Mouse (Mus musculus) adrenal gland, postnatal 4 days (tissue): ENCODE results near the gene Ndufs4. TPM values are rescaled to one million over a fixed set of nuclear protein-coding genes. Genes with fewer than 3 reads are reported as not detected.

ENCODE experiments used
- DNase-seq, 2 experiments: peaks; one replicate each; pipeline ENCODE4 v3.0.0; 2021 to 2022; ENCODE audit warnings: low spot score in 2 of 2, mixed read lengths in 2 of 2
- long read RNA-seq, 2 experiments: library from polyadenylated mRNA; stranded (forward); transcript quantifications; one replicate each; pipeline ENCODE4 v2.0.0; 2021
- total RNA-seq, 2 experiments: library from RNA; stranded (reverse); gene quantifications; 2 replicates each; pipeline ENCODE4 v1.2.3; 2021

The Ndufs4 gene
- total RNA-seq = 100 to 1,000 TPM; 200 to 213 TPM
- long read RNA-seq, experiment 1, transcript Ndufs4-202 (4 exons, 571 nt) = minor isoform, 5 of 164 reads
- long read RNA-seq, experiment 1, transcript Ndufs4-201 (5 exons, 1,698 nt) = major isoform, 149 of 164 reads
- long read RNA-seq, experiment 1, partial matches to known transcripts = 7 of 164 reads
- long read RNA-seq, experiment 1, other reads (novel, unspliced or antisense) = 2 of 164 reads
- long read RNA-seq, experiment 2, transcript Ndufs4-201 (5 exons, 1,698 nt) = major isoform, 100 of 112 reads
- long read RNA-seq, experiment 2, partial matches to known transcripts = 5 of 112 reads
- long read RNA-seq, experiment 2, other reads (novel, unspliced or antisense) = 1 of 112 reads

DNA sequence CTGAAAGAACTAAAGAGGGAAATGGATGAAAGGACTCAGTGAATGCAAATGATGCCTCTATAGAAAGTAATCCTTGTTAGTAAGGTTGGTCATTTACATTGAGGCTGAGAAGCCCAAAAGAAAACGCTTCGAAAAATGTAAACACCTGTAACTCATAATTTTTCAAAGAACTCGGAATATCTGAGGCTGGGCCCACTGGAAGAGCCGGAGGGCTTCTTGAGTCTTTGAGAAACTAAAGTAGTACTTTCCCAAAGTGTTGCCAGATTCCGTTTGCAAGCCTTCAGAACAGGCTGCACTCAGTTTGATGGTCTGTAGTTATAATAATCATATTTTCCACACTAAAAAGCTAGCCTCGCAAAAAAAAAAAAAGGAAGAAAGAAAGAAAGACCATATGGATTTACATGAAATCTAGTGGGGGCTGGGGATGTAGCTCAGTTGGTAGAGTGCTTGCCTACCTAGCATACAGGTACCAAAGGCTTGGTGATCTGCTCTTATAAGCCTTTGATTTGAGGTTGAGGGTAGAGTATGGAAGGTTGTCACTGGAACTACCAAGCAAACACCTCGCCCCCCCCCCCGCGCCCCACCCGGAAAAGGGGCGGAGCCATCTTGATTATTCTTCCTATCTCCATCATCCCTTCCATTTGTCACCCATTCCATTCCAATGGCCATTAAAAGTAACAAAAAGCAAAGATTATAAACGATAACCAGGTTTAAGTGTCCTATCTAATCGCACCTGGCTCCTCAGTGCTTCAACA lies at the start of gene Ndufs4:
Gene Ndufs4 (minus strand): TSS at position 48 of the 755 bp plus-strand sequence.
- no peak for DNase-seq

- no peak for DNase-seq
Observed at GRCm38 (mm10) chr13:114432491-114432890, 44.4 kb upstream of the Ndufs4 start.

DNA sequence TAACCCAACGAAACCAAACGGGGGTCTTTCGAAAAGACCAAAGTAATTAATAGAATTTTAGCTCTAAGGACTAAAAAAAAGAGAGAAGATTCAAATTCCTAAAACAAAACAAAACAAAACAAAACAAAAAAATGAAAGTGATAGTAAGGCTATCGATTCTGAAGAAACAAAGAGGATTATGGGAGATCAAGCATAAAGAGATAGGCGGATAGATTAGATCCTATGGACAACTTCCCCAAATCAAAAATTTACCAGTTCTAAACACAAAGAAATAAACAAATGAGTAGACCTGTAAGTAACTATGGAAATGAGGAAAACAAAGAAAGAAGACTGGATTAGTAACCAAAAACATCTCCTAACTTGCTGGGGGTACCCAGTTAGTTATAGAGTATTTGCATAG lies 37.2 kb upstream of the Ndufs4 start:
- no peak for DNase-seq

- DNase-seq = no peak
Observed at GRCm38 (mm10) chr13:114420235-114420634, 32.2 kb upstream of the Ndufs4 start.

GRCm38 (mm10) chr13:114419364-114419763 lies 31.3 kb upstream of the Ndufs4 start:
- no peak for DNase-seq

GRCm38 (mm10) chr13:114412326-114412725 lies 24.3 kb upstream of the Ndufs4 start:
- no peak for DNase-seq

- no peak for DNase-seq
Observed at GRCm38 (mm10) chr13:114406866-114407265, 18.8 kb upstream of the Ndufs4 start.

DNA sequence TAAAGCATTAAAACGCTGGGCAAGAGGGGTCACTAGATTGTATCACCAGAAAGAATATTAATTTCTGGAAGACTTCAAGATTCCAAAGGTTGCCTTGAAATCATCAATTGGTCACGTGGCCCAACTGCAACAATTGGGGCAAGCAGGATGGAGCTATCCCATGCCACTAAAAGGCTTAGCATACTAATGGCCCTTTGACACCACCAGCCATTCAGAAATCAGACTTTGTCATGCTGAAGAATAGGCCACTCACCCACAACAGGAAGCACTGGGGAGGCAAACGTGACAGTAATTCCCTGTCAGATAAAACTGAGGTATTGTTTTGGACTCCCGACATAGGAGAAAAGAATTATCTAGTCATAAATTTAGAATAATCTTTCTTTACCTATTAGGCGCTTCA lies 18.4 kb upstream of the Ndufs4 start:
- DNase-seq = no peak

DNA sequence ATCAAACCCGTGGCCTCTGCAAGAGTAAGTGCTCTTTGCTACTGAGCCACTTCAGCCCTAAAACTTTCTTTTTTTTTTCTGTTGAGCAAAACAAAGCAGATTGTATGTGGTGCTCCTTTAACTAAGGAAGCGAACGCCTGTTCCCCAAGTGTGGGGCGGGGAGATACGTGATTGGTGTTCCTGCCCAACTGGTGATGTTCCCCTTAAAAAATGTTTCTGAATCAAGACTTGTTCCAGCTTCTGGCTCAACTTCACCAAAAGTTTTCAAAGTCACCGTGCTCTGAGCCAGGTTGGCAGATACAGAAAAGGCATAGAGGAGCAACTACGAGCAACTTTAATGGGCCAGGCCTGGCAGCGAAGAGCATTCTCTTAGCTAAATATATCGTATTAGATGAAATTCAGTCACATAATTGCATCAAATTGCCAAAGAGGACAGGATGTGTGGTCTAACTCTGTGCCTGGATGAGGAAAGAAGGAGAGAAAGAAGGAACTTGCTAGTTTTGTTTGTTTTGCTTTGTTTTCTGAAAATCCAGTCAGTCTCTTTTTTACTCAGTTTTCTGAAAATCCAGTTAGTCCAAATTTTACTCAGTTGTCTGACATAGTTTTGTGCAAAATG lies 17.1 kb upstream of the Ndufs4 start:
- no peak for DNase-seq

DNA sequence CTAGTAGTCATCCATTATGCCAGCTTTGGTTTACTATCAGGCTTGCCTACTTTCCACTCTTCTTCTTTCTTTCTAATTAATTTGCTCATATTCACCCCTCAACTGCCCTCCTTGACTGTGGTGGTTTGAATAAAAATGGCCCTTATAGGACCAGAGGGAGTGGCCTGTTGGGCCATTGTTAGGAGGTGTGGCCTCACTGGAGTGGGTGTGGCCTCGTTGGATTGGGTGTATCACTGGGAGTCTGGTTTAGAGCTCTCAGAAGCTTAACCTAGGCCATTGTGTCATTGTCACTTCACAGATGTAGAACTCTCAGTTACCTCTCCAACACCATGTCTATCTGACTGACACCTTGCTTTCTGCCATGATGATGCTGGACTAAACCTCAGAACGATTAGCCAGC lies 10.8 kb upstream of the Ndufs4 start:
- no peak for DNase-seq

DNA sequence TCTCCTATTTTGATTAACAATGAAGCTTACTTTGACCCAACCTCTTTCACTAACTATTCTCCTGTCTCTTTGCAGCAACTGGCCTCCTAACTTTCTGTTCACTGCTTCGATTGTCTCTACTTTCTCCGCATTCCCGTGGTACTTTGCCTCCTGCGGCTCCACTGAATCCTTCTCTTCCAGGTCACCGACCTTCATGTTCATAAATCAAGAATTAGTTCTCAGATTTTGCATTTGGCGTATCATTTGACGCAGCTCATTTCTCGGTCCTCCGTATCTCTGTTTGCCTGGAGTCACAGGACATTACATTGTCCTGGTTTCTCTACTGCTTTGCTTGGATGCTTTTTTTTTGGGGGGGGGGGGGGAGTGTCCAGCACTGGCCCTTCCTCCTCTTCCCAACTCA lies 9.2 kb upstream of the Ndufs4 start:
- no peak for DNase-seq

DNA sequence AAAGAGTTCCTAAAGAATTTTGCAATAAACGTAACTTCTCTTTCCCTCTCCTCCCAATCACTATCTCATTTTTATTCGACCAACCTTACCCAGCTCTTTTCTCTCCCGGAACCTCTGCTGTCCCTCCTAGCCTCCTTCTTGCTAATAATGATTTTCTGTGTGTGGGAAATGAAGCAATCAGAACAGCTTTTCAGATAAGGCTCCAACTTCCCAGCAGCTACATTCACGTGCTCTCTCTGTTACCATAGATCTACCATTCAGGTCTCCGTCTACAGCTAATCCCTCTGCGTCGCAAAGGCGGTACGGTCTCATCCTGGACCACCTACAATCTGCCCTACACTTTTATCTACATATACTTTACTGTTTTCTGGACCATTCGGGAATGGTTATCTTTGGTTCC lies 8.8 kb upstream of the Ndufs4 start:
- DNase-seq = no peak

- DNase-seq = no peak
Observed at GRCm38 (mm10) chr13:114394784-114395183, 6.7 kb upstream of the Ndufs4 start.

- DNase-seq = no peak
Observed at GRCm38 (mm10) chr13:114392501-114392900, 4.4 kb upstream of the Ndufs4 start.

GRCm38 (mm10) chr13:114387521-114388171 lies 412 bp downstream of the Ndufs4 start:
- peak; percentile 87 to 95 for DNase-seq

- no peak for DNase-seq
Observed at GRCm38 (mm10) chr13:114387074-114387487, 977 bp downstream of the Ndufs4 start.

DNA sequence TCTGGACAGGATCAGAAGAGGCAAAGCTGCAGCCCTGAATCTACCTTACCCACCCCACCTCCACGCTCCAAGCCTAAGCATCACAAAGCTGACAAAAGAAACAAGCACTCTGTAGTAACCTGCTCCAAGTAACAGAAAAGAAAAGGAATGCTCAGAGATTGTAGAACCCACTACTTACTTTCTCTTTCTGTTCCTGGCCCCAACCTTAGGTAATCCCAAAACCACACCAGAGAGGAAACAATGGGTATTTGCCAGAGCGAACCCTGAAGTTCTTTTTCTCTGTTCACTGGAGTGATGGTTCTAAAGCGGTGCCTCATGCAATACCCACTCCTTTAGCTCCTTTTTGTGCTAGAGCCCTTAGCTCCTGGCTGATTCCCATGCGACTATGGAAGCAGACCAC lies 11.5 kb downstream of the Ndufs4 start:
- DNase-seq = no peak

DNA sequence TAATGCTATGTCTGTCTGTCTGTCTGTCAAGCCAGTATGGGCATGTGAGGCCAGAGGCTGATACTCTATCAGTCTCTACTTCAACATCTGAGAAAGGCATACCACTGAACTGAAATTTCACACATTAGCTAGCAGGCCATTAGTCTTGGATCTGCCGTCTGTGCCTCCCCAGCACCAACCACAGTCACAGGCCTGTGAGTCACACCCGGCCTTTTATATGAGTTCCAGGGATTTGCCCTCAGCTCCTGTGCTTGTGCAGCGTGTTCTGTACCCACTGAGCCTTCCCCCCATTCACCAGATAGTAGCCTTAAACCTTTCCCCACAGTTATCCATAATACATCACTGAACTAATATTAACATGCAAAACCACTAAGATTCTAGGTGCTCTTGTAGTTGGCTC lies 26.0 kb downstream of the Ndufs4 start:
- DNase-seq = no peak

DNA sequence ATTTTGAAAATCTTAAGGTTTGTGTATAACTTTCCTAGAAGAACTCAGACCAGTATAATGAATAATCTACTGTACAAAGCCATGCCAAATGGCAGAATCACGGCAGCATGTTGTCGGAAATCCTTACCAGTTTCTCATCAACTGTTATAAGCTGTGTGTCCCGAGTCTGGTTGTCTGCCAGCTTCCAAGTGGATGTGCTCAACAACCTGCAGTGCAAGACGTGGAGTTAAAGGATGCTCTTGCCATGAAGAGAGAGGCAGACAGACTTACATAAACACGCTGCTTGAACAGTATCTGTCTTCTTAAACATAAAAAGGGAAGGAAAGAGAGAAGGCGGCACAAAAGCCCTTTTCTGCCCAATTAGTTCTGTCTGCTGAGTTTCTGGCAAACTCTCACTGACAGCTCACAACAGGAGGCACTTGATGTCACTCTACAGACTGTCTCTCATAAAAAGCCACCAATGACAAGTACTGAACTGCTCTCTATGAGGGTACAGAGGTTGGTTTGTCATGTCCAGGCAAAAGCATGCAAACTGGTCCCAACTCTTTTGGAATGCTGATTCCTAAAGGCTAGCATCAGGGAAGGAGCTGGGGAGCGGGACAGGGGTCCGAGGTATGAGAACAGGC lies 36.6 kb downstream of the Ndufs4 start:
- no peak for DNase-seq

- no peak for DNase-seq
Observed at GRCm38 (mm10) chr13:114344979-114345712, 42.9 kb downstream of the Ndufs4 start.
